Mouse (Mus musculus) embryonic stem cell, embryonic (primary cell): ENCODE results near the gene Gm20219.

ENCODE experiments used
- CTCF ChIA-PET, 4 experiments: fragments of 300-600 bp in 2 of 4; fragments of 350-600 bp in 2 of 4; sonication (Branson Sonifier 250); formaldehyde crosslinking; loops; one replicate each; lab custom pipeline; 2022; ENCODE audit warnings: inconsistent platforms in 2 of 4; lab: Charles Lee
- POLR2A ChIA-PET, 4 experiments: fragments of 300-600 bp in 2 of 4; fragments of 350-600 bp in 2 of 4; sonication (Branson Sonifier 250); formaldehyde crosslinking; loops; one replicate each; lab custom pipeline; 2022; ENCODE audit warnings: antibody characterized with exemption in 4 of 4, inconsistent platforms in 1 of 4; lab: Charles Lee

The Gm20219 gene

DNA sequence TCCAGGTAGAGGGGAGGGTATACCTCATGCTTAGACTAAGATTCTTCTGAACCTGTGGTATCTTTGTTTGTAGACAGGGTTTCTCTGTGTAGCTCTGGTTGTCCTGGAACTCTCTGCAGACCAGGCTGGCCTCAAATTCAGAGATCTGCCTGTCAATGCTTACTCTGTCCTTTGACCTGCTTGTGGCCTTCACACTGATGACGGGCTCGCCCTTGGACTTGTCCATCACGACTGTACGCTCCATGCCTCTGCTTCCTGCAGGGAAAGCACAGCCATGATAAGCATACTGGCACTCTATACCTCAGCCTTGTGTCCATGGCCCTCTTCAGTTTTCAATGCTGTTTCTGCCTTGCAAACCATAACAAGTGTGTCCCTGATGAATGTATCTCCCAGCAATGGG lies 13.2 kb upstream of the Gm20219 start:
- CTCF ChIA-PET = interaction anchor here in 2 of 4 experiments (1.5 to 2.4 kb wide), 3 partner anchors 9 to 14 kb away, joined by 6 to 8 read pairs (median 8); partner anchors contain the start of gene Gm20219 (in 1 of the 2)
- POLR2A ChIA-PET = interaction anchor here in 2 of 4 experiments (0.8 to 4.2 kb wide), 11 partner anchors 8 to 55 kb away, joined by 3 to 37 read pairs (median 7); partner anchors contain the start of genes Safb (in 2 of the 2) and Safb2 (in 2 of the 2)

GRCm38 (mm10) chr17:56566918-56567317 lies 12.7 kb upstream of the Gm20219 start:
- CTCF ChIA-PET = interaction anchor here in 1 of 4 experiments (1.1 to 1.5 kb wide), 2 partner anchors 8 to 13 kb away, joined by 5 to 8 read pairs; partner anchors contain the start of gene Gm20219
- POLR2A ChIA-PET = interaction anchor here in 2 of 4 experiments (1.1 to 4.2 kb wide), 7 partner anchors 10 to 60 kb away, joined by 3 to 37 read pairs (median 6); partner anchors contain the start of genes Lonp1 (in 1 of the 2), Safb (in 1 of the 2) and Safb2 (in 1 of the 2)

- POLR2A ChIA-PET = interaction anchor here in 3 of 4 experiments (0.6 to 4.2 kb wide), 8 partner anchors 10 to 197 kb away, joined by 3 to 37 read pairs (median 6); partner anchors contain the start of genes Safb2 (in 2 of the 3), Lonp1 (in 1 of the 3) and Safb (in 1 of the 3)
- CTCF ChIA-PET = interaction anchor here in 1 of 4 experiments (1.1 kb wide), 1 partner anchor 13 kb away, joined by 5 read pairs; the partner anchor contains the start of gene Gm20219
Observed at GRCm38 (mm10) chr17:56566293-56566692, 12.1 kb upstream of the Gm20219 start.

GRCm38 (mm10) chr17:56561866-56562265 lies 7.7 kb upstream of the Gm20219 start:
- POLR2A ChIA-PET = interaction anchor here in 3 of 4 experiments (0.6 to 3.8 kb wide), 6 partner anchors 13 to 431 kb away, joined by 3 to 14 read pairs (median 4); partner anchors contain the start of genes Safb (in 1 of the 3) and Safb2 (in 1 of the 3)

DNA sequence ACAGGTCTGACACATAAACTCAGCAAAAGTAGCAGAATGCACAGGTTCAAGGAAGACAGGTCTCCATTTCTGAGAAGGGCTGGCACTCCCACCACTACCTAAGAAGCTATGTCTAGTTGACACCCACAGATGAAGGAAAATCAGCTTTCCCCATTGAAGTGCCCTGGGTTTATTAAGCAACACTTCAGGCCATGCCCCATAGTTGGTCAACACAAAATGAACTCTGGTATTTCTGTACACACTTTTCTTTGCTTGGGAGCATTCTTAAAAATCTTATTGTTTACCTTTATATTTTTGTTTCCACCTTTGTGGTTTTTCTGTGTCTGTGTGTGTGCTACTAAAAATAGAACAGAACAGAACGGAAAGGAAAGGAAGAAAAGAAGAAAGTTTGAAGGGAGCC lies 5.9 kb upstream of the Gm20219 start:
- CTCF ChIA-PET = no interaction called here
- POLR2A ChIA-PET = interaction anchor here (0.6 to 2.7 kb wide), 10 partner anchors 8 to 543 kb away, joined by 3 to 13 read pairs (median 3); partner anchors contain the start of genes Ranbp3 (in 1 of the 4) and Safb2 (in 1 of the 4)

More at GRCm38 (mm10) chr17:56561866-56562265, 7.7 kb upstream of the Gm20219 start:
- CTCF ChIA-PET = interaction anchor here in 2 of 4 experiments (0.7 to 2.3 kb wide), 2 partner anchors 8 to 9 kb away, joined by 4 to 8 read pairs; partner anchors contain the start of gene Gm20219 (in 1 of the 2)

DNA sequence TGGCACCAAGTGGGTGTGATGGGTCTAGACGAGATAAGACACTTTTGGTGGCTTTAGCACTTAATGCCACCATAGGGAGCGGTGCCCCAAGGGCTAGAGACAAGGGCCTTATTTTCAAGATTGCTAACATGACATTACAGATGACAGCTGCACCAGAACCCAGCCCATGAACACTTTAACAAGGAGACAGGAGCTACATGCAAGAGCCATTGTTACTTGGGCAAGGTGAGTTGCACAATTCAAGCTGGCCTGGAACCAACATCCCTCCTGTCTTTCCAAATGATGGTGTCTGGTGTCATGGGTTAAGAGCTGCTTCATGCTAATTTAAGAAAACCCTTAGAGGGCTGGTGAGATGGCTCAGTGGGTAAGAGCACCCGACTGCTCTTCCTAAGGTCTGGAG lies 5.2 kb upstream of the Gm20219 start:
- ChIA-PET POLR2A (interaction anchor here (0.6 to 2.7 kb wide), 26 partner anchors 9 to 234 kb away, joined by 3 to 13 read pairs (median 4); partner anchors contain the start of genes Ranbp3 (in 2 of the 4), Safb (in 2 of the 4), Kdm4b (in 1 of the 4) and Lonp1 (in 1 of the 4)), CTCF (interaction anchor here (0.9 to 3.4 kb wide), 19 partner anchors 8 to 340 kb away, joined by 3 to 12 read pairs (median 5); no protein-coding TSS in a partner anchor)

DNA sequence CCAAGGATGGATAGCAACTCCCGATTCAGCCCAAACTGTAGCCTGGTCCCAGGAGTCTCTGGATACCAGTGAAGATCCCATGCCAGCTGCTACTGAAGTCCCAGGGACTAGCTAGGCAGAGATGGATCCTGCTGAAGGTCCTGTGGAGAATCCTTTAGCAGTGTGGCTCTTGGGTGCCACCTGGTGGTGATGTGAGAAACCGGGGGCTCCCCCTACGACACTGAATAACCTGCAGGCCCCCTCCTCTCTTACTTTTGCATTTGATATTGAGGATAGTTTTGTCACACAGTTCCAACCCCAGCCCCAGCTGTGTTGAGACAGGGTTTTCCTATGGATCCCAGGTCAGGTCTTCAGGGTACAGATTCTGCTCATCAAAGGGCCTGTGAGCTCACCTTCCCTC lies 4.3 kb upstream of the Gm20219 start:
- ChIA-PET CTCF (interaction anchor here (0.5 to 3.4 kb wide), 41 partner anchors 9 to 464 kb away, joined by 3 to 12 read pairs (median 4); partner anchors contain the start of genes Ranbp3 (in 1 of the 4) and Safb2 (in 1 of the 4)), POLR2A (interaction anchor here in 3 of 4 experiments (0.5 to 2.7 kb wide), 32 partner anchors 10 to 427 kb away, joined by 3 to 13 read pairs (median 4); partner anchors contain the start of genes Ranbp3 (in 3 of the 3), Kdm4b (in 1 of the 3), Rpl36 (in 1 of the 3) and Safb (in 1 of the 3))

DNA sequence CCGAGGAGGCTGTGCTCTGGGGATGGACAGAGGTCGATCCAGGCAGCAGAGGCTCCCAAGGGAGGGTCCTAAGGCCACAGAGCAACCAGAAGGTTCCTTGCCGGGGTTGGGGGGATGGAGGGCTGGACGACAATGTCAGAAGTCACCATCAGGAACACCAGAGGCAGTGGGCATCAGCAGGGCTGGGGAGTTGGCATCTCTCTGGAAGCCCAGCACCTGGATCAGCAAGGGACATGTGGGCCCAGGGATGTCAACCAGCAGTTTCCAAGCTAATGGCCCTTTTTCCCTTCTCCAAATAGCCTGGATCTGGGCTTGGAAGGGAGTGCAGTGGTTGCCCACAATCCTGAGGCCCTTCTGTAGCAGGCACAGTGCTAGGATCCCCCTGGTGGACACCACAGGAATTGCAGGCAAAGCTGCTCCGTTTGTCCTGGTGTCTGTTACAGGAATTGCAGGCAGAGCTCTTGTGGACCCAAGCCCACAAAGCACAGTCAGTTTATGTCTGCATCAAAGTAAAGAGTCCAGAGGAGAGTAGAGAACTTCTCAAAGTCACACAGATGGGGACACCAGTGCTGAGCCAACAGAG lies 1.3 kb downstream of the Gm20219 start:
- ChIA-PET CTCF (interaction anchor here (0.5 to 4.4 kb wide), 159 partner anchors 9 to 607 kb away, joined by 3 to 41 read pairs (median 4); partner anchors contain the start of genes Kdm4b (in 2 of the 4), Lonp1 (in 1 of the 4), Ranbp3 (in 1 of the 4) and Safb (in 1 of the 4)), POLR2A (interaction anchor here (0.6 to 2.9 kb wide), 52 partner anchors 10 to 454 kb away, joined by 3 to 15 read pairs (median 4); partner anchors contain the start of genes Safb2 (in 2 of the 4), Kdm4b (in 1 of the 4), Lonp1 (in 1 of the 4) and Nrtn (in 1 of the 4))

DNA sequence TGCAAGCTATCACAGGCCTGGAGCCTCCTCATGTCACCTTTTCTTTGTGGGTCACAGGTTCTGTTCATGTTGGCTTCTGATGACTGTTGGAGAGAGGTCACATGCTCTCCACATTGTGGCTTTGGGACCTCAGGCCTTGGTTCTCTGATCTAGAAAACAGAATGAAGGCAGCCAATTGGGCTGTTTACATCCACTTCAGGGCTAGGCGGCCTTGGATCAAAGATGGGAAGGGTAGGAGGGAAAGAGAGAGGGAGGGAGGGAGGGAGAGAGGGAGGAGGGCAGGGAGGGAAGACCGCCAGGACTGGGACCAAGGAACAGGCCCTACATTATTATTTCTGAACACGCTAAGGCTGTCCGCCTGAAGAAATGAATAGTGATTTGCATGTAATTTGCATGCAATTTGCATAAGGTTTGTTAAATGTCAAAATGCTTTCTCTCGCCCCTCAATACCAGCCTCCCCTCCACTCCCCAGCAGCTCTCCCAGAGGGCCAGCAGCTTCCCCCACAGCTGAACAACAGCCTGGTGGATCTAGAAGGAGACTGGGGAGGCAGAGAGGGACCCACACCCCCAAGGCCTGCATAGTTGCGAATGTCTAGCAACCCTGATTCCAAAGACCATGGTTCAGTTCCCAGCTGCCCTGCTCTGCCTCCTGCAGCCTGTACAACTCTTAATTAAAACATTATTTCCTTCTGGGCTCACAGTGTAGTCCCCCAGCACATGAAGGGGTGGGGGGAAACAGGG lies 2.2 kb downstream of the Gm20219 start:
- ChIA-PET POLR2A (interaction anchor here in 3 of 4 experiments (0.6 to 2.9 kb wide), 20 partner anchors 22 to 455 kb away, joined by 3 to 13 read pairs (median 4); partner anchors contain the start of genes Safb2 (in 2 of the 3), Kdm4b (in 1 of the 3), Nrtn (in 1 of the 3) and Safb (in 1 of the 3)), CTCF (interaction anchor here (0.5 to 4.4 kb wide), 61 partner anchors 8 to 440 kb away, joined by 3 to 41 read pairs (median 5); partner anchors contain the start of genes Kdm4b (in 1 of the 4) and Lonp1 (in 1 of the 4))

- POLR2A ChIA-PET = interaction anchor here in 2 of 4 experiments (1.2 to 2.9 kb wide), 2 partner anchors 33 to 35 kb away, joined by 3 to 12 read pairs; partner anchors contain the start of genes Safb (in 1 of the 2) and Safb2 (in 1 of the 2)
- CTCF ChIA-PET = interaction anchor here in 3 of 4 experiments (0.5 to 4.4 kb wide), 10 partner anchors 48 to 217 kb away, joined by 3 to 34 read pairs (median 4); no protein-coding TSS in a partner anchor
Observed at GRCm38 (mm10) chr17:56550784-56551475, 3.3 kb downstream of the Gm20219 start.

- POLR2A ChIA-PET = interaction anchor here in 1 of 4 experiments (1.0 to 1.3 kb wide), 2 partner anchors 10 to 257 kb away, joined by 3 to 4 read pairs; no protein-coding TSS in a partner anchor
- CTCF ChIA-PET = interaction anchor here in 2 of 4 experiments (0.5 to 2.3 kb wide), 6 partner anchors 10 to 192 kb away, joined by 3 to 15 read pairs (median 5); no protein-coding TSS in a partner anchor
Observed at GRCm38 (mm10) chr17:56548605-56549105, 5.5 kb downstream of the Gm20219 start.

GRCm38 (mm10) chr17:56547846-56548604 lies 6.2 kb downstream of the Gm20219 start:
- CTCF ChIA-PET = interaction anchor here (0.5 to 2.4 kb wide), 16 partner anchors 32 to 215 kb away, joined by 3 to 15 read pairs (median 4); no protein-coding TSS in a partner anchor
- POLR2A ChIA-PET = interaction anchor here in 3 of 4 experiments (0.5 to 1.7 kb wide), 8 partner anchors 11 to 256 kb away, joined by 3 to 5 read pairs (median 3); no protein-coding TSS in a partner anchor

DNA sequence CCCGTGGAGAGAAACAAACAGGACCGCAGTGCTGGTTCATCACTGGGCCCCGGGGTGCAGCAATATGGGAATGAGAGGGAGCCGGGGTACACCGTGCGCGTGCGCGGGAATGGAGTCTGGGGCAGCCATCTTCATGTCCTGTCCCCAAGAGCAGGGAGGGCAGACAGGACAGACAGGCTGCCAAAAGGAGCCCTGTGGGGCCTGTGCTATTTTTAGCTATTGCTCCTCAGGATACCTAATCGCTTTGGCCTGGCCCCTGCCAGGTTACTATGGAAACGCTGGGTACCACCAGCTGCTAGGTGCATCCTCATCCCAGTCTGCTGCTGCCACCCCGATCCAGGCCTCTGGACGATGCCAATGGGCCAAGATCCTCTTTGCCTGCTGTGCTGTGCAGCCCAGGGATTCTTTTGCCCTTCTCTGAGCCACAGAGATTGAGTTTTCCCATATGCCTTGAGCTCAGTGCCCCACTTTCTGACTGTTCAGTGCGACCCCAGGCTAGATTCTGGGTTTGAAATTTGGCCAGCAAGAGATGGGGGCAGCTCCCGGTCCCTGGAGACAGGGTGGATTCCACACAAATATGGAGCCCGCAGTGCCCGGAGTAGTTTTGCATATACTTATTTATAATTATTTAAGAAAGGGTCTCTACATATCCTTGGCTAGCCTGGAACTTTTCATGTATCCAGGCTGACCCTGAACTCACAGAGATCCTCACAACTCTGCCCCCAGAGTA lies 6.9 kb downstream of the Gm20219 start:
- POLR2A ChIA-PET = interaction anchor here in 3 of 4 experiments (0.5 to 2.1 kb wide), 17 partner anchors 11 to 305 kb away, joined by 3 to 7 read pairs (median 3); partner anchors contain the start of genes Kdm4b (in 1 of the 3) and Lonp1 (in 1 of the 3)

DNA sequence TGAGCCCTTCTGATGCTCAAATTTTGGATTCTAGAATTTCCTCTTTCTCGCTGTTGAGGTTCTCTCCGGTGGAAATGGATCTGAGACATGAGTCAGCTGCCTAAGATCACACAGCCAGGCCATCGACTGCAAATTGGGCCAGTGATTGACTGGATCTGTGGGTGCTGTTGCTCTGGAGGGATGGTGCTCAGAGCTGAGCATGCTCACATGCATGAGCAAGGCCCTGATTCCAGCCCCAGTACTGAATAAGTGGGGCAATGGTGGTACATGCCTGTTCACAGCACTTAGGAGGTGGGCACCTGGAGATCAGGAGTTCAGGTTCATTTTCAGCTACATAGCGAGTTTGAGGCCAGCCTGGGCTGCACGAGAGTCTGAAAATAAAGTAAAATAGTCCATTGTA lies 7.6 kb downstream of the Gm20219 start:
- ChIA-PET CTCF (interaction anchor here (0.8 to 2.4 kb wide), 11 partner anchors 10 to 196 kb away, joined by 3 to 7 read pairs (median 5); no protein-coding TSS in a partner anchor), POLR2A (interaction anchor here in 3 of 4 experiments (0.6 to 2.1 kb wide), 18 partner anchors 12 to 589 kb away, joined by 3 to 7 read pairs (median 3); partner anchors contain the start of genes Kdm4b (in 1 of the 3) and Lonp1 (in 1 of the 3))

More for the DNA sequence above, 6.9 kb downstream of the Gm20219 start:
- CTCF ChIA-PET = interaction anchor here (0.7 to 2.4 kb wide), 19 partner anchors 10 to 215 kb away, joined by 3 to 7 read pairs (median 4); no protein-coding TSS in a partner anchor
